Mouse (Mus musculus) liver, postnatal 0 days (tissue): ENCODE data around the gene Gm813.

Experiments
- CTCF ChIP-seq: sonication (generic); IDR thresholded peaks from 2 replicates; pipeline ENCODE4 v1.5.1; 2016; ENCODE audit warnings: antibody characterized with exemption, low read depth
- EP300 ChIP-seq: IDR thresholded peaks from 2 replicates; pipeline ENCODE4 v1.6.1; 2016; ENCODE audit warnings: antibody characterized with exemption, low read depth, mild to moderate bottlenecking

GRCm38 (mm10) chr16:58658668-58659067 lies 41.9 kb upstream of the Gm813 start:
- peak; percentile 71 for TF ChIP-seq EP300
- TF ChIP-seq CTCF: no peak
